Mouse (Mus musculus) olfactory bulb, adult 2 months (tissue): ENCODE measurements around the gene Hcrtr2.

ENCODE experiments used
- CTCF ChIP-seq: fragments of 200-500 bp; IDR thresholded peaks from 2 replicates; pipeline ENCODE4 v1.5.1; 2012; ENCODE audit warnings: low read depth, mild to moderate bottlenecking, low read length, moderate library complexity; ENCODE audit not compliant: insufficient read depth
- POLR2A ChIP-seq: fragments of 200-500 bp; IDR thresholded peaks from 2 replicates; pipeline ENCODE4 v1.6.1; 2012; ENCODE audit warnings: mild to moderate bottlenecking, low read depth, low read length, moderate library complexity; ENCODE audit not compliant: insufficient read depth

DNA sequence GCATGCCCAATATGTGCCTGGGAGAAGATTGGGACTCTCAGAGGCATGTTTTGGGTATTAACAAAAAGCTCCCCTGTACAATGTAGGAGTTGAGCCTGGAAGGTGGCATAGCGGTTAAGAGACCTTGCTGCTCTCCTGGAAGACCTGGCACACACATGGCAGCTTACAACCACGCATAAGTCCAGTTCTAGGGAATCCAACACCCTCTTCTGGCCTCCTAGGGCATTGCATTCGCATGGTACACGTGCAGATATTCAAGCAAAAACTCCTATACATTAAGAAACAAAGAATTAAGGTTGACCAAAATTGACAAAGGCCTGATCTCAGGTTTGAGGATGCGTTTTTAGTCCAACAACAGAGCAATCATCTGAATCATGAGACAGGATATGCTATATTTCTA lies 32.3 kb downstream of the Hcrtr2 start:
- TF ChIP-seq POLR2A (no peak), CTCF (no peak)
